Mouse (Mus musculus) CH12.LX (cell line): ENCODE measurements around the gene Tmem145. TPM values are rescaled to one million over a fixed set of nuclear protein-coding genes. Genes with fewer than 3 reads are reported as not detected.
"Not testable (repeated sequence)": the region's sequence is repeated elsewhere in the genome, so short reads cannot be mapped to it uniquely, and the experiment has no call there.

Experiments used
- DNase-seq: peaks from one replicate; pipeline ENCODE4 v3.0.0-alpha.2; 2013; ENCODE audit errors: extremely low read depth
- H3K27ac ChIP-seq: 2 replicates; pipeline ENCODE4 v1.5.1; 2012; ENCODE audit warnings: low read depth, mild to moderate bottlenecking, control low read depth, moderate library complexity; ENCODE audit not compliant: insufficient read depth
- H3K27me3 ChIP-seq: replicated peaks from 2 replicates; pipeline ENCODE3; 2012; ENCODE audit warnings: inconsistent platforms
- H3K36me3 ChIP-seq, 2 experiments: replicated peaks in 1 of 2; 2 replicates each; pipeline versions ENCODE3 to v1.6.1; 2012; ENCODE audit warnings: inconsistent platforms in 1 of 2, low read length in 1 of 2, mild to moderate bottlenecking in 1 of 2, mixed read lengths in 1 of 2, moderate library complexity in 1 of 2; ENCODE audit not compliant: control insufficient read depth in 1 of 2, insufficient read depth in 1 of 2
- H3K4me1 ChIP-seq, 2 experiments: 2 replicates each; pipeline ENCODE4 v1.6.1; 2012; ENCODE audit warnings: inconsistent platforms in 1 of 2, moderate library complexity in 1 of 2; ENCODE audit not compliant: insufficient read depth in 2 of 2, control insufficient read depth in 1 of 2
- H3K4me2 ChIP-seq: 2 replicates; pipeline ENCODE4 v1.6.1; 2012; ENCODE audit warnings: low read depth, mild to moderate bottlenecking, control low read depth; ENCODE audit not compliant: poor library complexity, insufficient read depth, severe bottlenecking
- H3K4me3 ChIP-seq, 3 experiments: fragments of 150-350 bp in 1 of 3; sonication (generic) in 1 of 3; replicated peaks in 1 of 3; 2 replicates each; pipeline versions ENCODE3 to v1.5.1; 2011 to 2012; ENCODE audit warnings: low read depth in 2 of 3, low read length in 2 of 3, mild to moderate bottlenecking in 2 of 3, moderate library complexity in 2 of 3, control low read depth in 1 of 3, improper control_type of control experiment in 1 of 3, inconsistent platforms in 1 of 3, mixed read lengths in 1 of 3; ENCODE audit not compliant: poor library complexity in 1 of 3
- H3K79me2 ChIP-seq: replicated peaks from 2 replicates; pipeline ENCODE4 v1.6.1; 2012; ENCODE audit warnings: mild to moderate bottlenecking, moderate library complexity; ENCODE audit not compliant: control insufficient read depth, poor library complexity, insufficient read depth, severe bottlenecking; ENCODE audit errors: extremely low read depth
- H3K9ac ChIP-seq: 2 replicates; pipeline ENCODE4 v1.6.1; 2012; ENCODE audit warnings: low read depth, mild to moderate bottlenecking, control low read depth, moderate library complexity; ENCODE audit not compliant: insufficient read depth
- H3K9me3 ChIP-seq: replicated peaks from 2 replicates; pipeline ENCODE3; 2012; ENCODE audit warnings: low read length, inconsistent platforms, mixed read lengths
- BHLHE40 ChIP-seq: IDR thresholded peaks from 2 replicates; pipeline ENCODE4 v1.6.1; 2011; ENCODE audit warnings: mild to moderate bottlenecking, low read depth, low read length, improper control_type of control experiment
- CHD1 ChIP-seq: IDR thresholded peaks from 2 replicates; pipeline ENCODE4 v1.6.1; 2012; ENCODE audit warnings: low read depth, low read length, improper control_type of control experiment, inconsistent platforms
- CTCF ChIP-seq, 2 experiments: IDR thresholded peaks in 1 of 2; conservative IDR thresholded peaks in 1 of 2; 2 replicates each; pipeline ENCODE4 v1.5.1; 2011 to 2012; ENCODE audit warnings: low read depth in 2 of 2, low read length in 2 of 2, improper control_type of control experiment in 1 of 2, inconsistent platforms in 1 of 2, mild to moderate bottlenecking in 1 of 2, moderate library complexity in 1 of 2
- ELF1 ChIP-seq: IDR thresholded peaks from 2 replicates; pipeline ENCODE4 v1.6.1; 2014; ENCODE audit warnings: low read depth, mild to moderate bottlenecking, inconsistent platforms, low read length, improper control_type of control experiment
- EP300 ChIP-seq: IDR thresholded peaks from 2 replicates; pipeline ENCODE4 v1.6.1; 2011; ENCODE audit warnings: low read length, improper control_type of control experiment
- ETS1 ChIP-seq: conservative IDR thresholded peaks from 2 replicates; pipeline ENCODE4 v1.6.1; 2012; ENCODE audit warnings: low read depth, mild to moderate bottlenecking, inconsistent platforms, low read length, improper control_type of control experiment, moderate library complexity
- IRF4 ChIP-seq: IDR thresholded peaks from 2 replicates; pipeline ENCODE4 v1.6.1; 2014; ENCODE audit warnings: low read depth, mild to moderate bottlenecking, inconsistent platforms, low read length, improper control_type of control experiment
- JUN ChIP-seq: IDR thresholded peaks from 2 replicates; pipeline ENCODE4 v1.6.1; 2011; ENCODE audit warnings: low read depth, mild to moderate bottlenecking, low read length, improper control_type of control experiment, moderate library complexity; ENCODE audit not compliant: insufficient read depth
- JUND ChIP-seq: conservative IDR thresholded peaks from 2 replicates; pipeline ENCODE4 v1.6.1; 2011; ENCODE audit warnings: low read depth, low read length, improper control_type of control experiment
- KAT2A ChIP-seq: IDR thresholded peaks from 2 replicates; pipeline ENCODE4 v1.6.1; 2012; ENCODE audit warnings: low read length, improper control_type of control experiment, inconsistent platforms; ENCODE audit not compliant: insufficient replicate concordance
- MAFK ChIP-seq: IDR thresholded peaks from 2 replicates; pipeline ENCODE4 v1.6.1; 2011; ENCODE audit warnings: low read length, improper control_type of control experiment; ENCODE audit not compliant: insufficient replicate concordance
- MAX ChIP-seq: IDR thresholded peaks from 2 replicates; pipeline ENCODE4 v1.6.1; 2011; ENCODE audit warnings: low read length, improper control_type of control experiment
- RCOR1 ChIP-seq: conservative IDR thresholded peaks from 2 replicates; pipeline ENCODE4 v1.6.1; 2012; ENCODE audit warnings: low read depth, mild to moderate bottlenecking, inconsistent platforms, low read length, improper control_type of control experiment
- SMC3 ChIP-seq: IDR thresholded peaks from 2 replicates; pipeline ENCODE4 v1.6.1; 2011; ENCODE audit warnings: low read depth, low read length, improper control_type of control experiment
- USF1 ChIP-seq: IDR thresholded peaks from 2 replicates; pipeline ENCODE4 v1.6.1; 2014; ENCODE audit warnings: low read depth, mild to moderate bottlenecking, inconsistent platforms, low read length, improper control_type of control experiment
- USF2 ChIP-seq: conservative IDR thresholded peaks from 2 replicates; pipeline ENCODE4 v1.6.1; 2011; ENCODE audit warnings: low read depth, low read length, improper control_type of control experiment
- ZC3H11A ChIP-seq: IDR thresholded peaks from 2 replicates; pipeline ENCODE4 v1.6.1; 2012; ENCODE audit warnings: low read depth, mild to moderate bottlenecking, inconsistent platforms, low read length, improper control_type of control experiment
- ZKSCAN1 ChIP-seq: IDR thresholded peaks from 2 replicates; pipeline ENCODE4 v1.6.1; 2012; ENCODE audit warnings: low read depth, inconsistent platforms, low read length, improper control_type of control experiment, borderline replicate concordance
- ZNF384 ChIP-seq: IDR thresholded peaks from 2 replicates; pipeline ENCODE4 v1.6.1; 2012; ENCODE audit warnings: low read depth, low read length, improper control_type of control experiment, inconsistent platforms
- dilution Hi-C: fragments of 300-500 bp; cut with MboI; formaldehyde crosslinking; loops from 2 replicates; pipeline ENCODE4 v1.14.3; 2020; ENCODE audit warnings: low sequenced_read_pairs; ENCODE audit not compliant: extremely low pct_unique_long_range_greater_than_20kb, extremely low pct_ligation_motif_present
- in situ Hi-C: fragments of 300-500 bp; cut with MboI; formaldehyde crosslinking; loops from 3 replicates; pipeline ENCODE4 v1.14.3; 2019; ENCODE audit warnings: low sequenced_read_pairs, low pct_ligation_motif_present, low pct_unique_long_range_greater_than_20kb, mixed read lengths
- polyA plus RNA-seq: library from polyadenylated mRNA; unstranded; fragments of >175 nt; gene quantifications from 2 replicates; pipeline ENCODE4 v1.2.1, GENCODE M21; 2012; ENCODE audit warnings: low read depth; ENCODE audit not compliant: insufficient read length
- total RNA-seq, 2 experiments: library from RNA; depleted of rRNA; stranded (reverse); fragments of 300-350 nt in 1 of 2; fragments of >200 nt in 1 of 2; gene quantifications; 2 replicates each; pipeline ENCODE4 v1.2.3; 2012 to 2014

The Tmem145 gene
- total and polyA plus RNA-seq, 3 experiments, result 0.10 TPM; not detected in 2

- no peak overlapping the region for H3K4me3 ChIP-seq
- H3K9me3 ChIP-seq, result no peaks in the 10 kb centered on the region
- H3K36me3 ChIP-seq, result no peaks in the 10 kb centered on the region
- H3K4me2 ChIP-seq, result no peak overlapping the region
- 0 out of 2 replicates have a peak, but pooled peaks cover 2% of the 10 kb centered on the region for H3K79me2 ChIP-seq
- H3K4me1 ChIP-seq, result peaks cover 0 to 9% of the 10 kb centered on the region in 2 experiments; a peak in 3 of 4 replicates
- no peaks in the 10 kb centered on the region for H3K27me3 ChIP-seq
- H3K9ac ChIP-seq, result no peak overlapping the region
- no peak for DNase-seq
- dilution Hi-C loops (no loop called here), in situ Hi-C loops (no loop called here)
- TF ChIP-seq JUND, result no peak
- TF ChIP-seq USF1, result no peak
- TF ChIP-seq KAT2A, result no peak
- no peak for TF ChIP-seq MAFK
- TF ChIP-seq ZKSCAN1, result no peak
- TF ChIP-seq IRF4, result no peak
- no peak for TF ChIP-seq ELF1
- no peak for TF ChIP-seq CHD1
- no peak for TF ChIP-seq MAX
- no peak for TF ChIP-seq ZNF384
- no peak for TF ChIP-seq ETS1
- TF ChIP-seq JUN, result no peak
- TF ChIP-seq RCOR1, result no peak
- no peak for TF ChIP-seq BHLHE40
- TF ChIP-seq EP300, result no peak
- no peak for TF ChIP-seq SMC3
- TF ChIP-seq USF2, result no peak
- no peak for TF ChIP-seq CTCF (conservative IDR thresholded peaks at IDR 0.05 in 1 of 2, IDR thresholded peaks at IDR 0.05 in 1 of 2; ENCODE audit: low read depth in 2 of 2, low read length in 2 of 2)
- TF ChIP-seq ZC3H11A, result no peak
- no peak overlapping the region for H3K27ac ChIP-seq
Measured at GRCm38 (mm10) chr7:25263968-25264870, 41.7 kb upstream of the Tmem145 start.

- H3K4me3 ChIP-seq, dilution Hi-C loops, H3K27ac ChIP-seq, H3K79me2 ChIP-seq, H3K36me3 ChIP-seq, H3K9ac ChIP-seq, H3K27me3 ChIP-seq, H3K9me3 ChIP-seq, H3K4me2 ChIP-seq, DNase-seq, in situ Hi-C loops: not testable (repeated sequence)
- peaks cover 12 to 21% of the 10 kb centered on the region in 2 experiments for H3K4me1 ChIP-seq
Measured at GRCm38 (mm10) chr7:25265743-25266142, 40.2 kb upstream of the Tmem145 start.
